Mouse (Mus musculus) lung, postnatal 0 days (tissue): Measurements from ENCODE around the gene 4933434E20Rik.

ENCODE experiments used
- CTCF ChIP-seq: IDR thresholded peaks from 2 replicates; pipeline ENCODE4 v1.5.1; 2016; ENCODE audit warnings: antibody characterized with exemption, mild to moderate bottlenecking
- EP300 ChIP-seq: IDR thresholded peaks from 2 replicates; pipeline ENCODE4 v1.6.1; 2016; ENCODE audit warnings: antibody characterized with exemption, mild to moderate bottlenecking, control low read depth

DNA sequence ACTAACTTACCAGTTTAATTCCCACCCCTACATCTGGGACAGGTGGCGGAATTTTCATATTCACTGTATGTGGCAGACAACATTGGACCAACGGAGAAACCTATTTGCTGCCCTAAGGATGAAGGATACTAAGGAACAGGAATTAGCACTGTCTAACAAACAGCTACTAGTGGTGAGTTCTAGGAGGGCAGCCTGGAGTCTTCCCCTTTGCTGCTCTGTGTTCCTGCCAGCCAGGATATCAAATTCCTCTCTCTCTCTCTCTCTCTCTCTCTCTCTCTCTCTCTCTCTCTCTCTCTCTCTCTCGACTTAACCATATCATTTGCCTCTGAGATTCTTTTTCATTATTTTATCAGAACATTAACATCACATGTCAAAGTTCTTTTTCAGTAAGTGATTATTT, 12.9 kb downstream of the 4933434E20Rik start:
- no peak for TF ChIP-seq EP300
- TF ChIP-seq CTCF, result no peak
